Mouse (Mus musculus): ENCODE data around the gene Nudt15. TPM values are rescaled to one million over a fixed set of nuclear protein-coding genes. Genes with fewer than 3 reads are reported as not detected.

Gene Nudt15
- 4.8 TPM for polyA plus RNA-seq (2017; shearing (Covaris generic))

DNA sequence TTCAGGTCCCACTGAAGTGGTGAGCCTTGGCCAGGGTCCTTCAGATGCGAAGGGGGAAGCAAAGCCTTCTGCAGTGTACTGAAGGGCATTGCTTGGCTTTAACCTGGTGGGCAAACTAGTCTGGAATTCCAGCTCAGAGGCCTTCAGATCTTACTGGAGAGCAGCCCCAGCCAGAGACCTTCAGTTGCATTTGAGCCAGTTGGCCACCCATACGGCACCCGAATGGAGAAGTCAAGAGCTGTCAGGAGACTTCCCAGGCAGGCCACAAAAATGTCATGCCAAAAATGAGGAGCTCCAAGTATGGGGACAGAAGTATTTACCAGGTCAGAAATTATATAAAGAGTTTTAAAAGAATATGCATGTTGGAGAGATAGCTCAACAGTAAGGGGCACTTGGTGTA lies at the start of gene Nudt15:
Nudt15 (minus strand) TSS at position 192 of the 400 bp plus-strand sequence.

GRCm38 (mm10) chr14:73524766-73525448 lies 23.1 kb downstream of the Nudt15 start, which contains the start of gene Sucla2:
TSS of gene Sucla2 (plus strand) at chr14:73525319.

DNA sequence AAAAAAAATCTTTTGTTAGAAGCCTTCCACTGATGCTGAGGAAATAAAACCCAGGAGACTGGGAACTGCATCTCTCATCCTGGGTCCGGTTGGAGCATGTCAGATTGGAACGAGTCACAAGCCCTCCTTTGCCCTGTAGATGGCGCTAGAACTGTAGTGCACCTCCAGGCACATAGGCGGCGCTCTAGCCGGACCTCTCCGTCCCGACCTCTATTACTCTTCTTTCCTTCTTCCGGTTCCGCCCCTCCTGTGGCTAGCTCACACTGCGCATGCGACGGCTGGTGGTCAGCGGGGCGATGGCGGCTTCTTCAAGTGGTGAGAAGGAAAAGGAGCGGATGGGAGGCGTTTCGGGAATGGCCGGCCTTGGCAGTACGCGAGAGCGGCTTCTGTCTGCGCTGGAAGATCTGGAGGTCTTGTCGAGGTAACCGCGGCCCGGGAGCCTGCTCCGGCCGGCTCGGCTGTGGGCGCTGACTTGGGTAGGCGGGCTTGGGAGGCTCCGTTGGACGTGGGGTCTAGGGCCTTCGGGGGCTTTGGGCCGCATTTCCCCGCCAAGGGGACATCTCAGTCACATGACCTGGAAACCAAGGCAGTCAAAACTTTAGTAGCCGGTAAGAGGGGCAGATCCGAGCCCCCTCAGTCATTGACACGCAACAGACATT lies 38.1 kb downstream of the Nudt15 start, which contains the start of gene Med4:
Med4 (plus strand) TSS at position 261 of the 659 bp plus-strand sequence.

Other genes starting within 250 kb of the Nudt15 start
- 110 TPM for gene Rb1, start 222.4 kb downstream of the Nudt15 start, polyA plus RNA-seq (2017; shearing (Covaris generic))
- 1,814 TPM for gene Itm2b, start 163.0 kb downstream of the Nudt15 start, polyA plus RNA-seq (2017; shearing (Covaris generic))
- gene Med4, start 38.2 kb downstream of the Nudt15 start, polyA plus RNA-seq (2017; shearing (Covaris generic)) = 67.9 TPM
- 73.7 TPM for gene Sucla2, start 22.9 kb downstream of the Nudt15 start, polyA plus RNA-seq (2017; shearing (Covaris generic))
- gene Gm21750, start 113.0 kb upstream of the Nudt15 start, polyA plus RNA-seq (2017; shearing (Covaris generic)) = not detected

Data from CD4-positive, CD25-positive, alpha-beta regulatory T cell (primary cell).